Mouse (Mus musculus): Measurements from ENCODE around the gene Bmp6. TPM values are rescaled to one million over a fixed set of nuclear protein-coding genes. Genes with fewer than 3 reads are reported as not detected.

Bmp6 gene
- polyA plus RNA-seq, 1 experiment, result 63.5 TPM

DNA sequence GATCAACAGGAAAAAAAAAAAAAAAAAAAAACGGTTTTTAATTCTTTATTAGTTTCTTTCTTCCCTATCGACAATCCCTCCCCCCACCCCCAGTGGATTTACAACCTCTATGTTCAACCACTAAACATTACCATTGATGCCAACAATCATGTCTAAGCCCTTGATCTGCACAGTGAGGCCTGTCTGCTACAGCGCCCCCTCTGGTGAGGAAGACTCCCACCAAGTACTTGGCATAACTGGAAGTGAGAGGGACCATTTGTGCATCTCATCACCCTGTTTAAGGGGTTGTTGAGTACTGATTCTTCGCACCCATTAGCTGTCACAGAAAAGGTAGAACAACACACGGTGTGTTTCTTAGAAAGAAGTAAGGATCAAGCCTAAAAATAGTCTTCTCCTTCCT is 203.8 kb downstream of the Bmp6 start:
- WGBS, result 77% methylated on average over 5 of the region's 5 CpGs
- TF ChIP-seq POLR2A (IDR thresholded peaks at IDR 0.05; ENCODE audit: low read depth, low read length), result no peak
- TF ChIP-seq CTCF (conservative IDR thresholded peaks at IDR 0.05; ENCODE audit: insufficient read depth, insufficient read length, low read depth, low read length), result no peak

More for the DNA sequence above, 203.8 kb downstream of the Bmp6 start:
- Histone ChIP-seq H3K4me1 (ENCODE audit: control insufficient read depth, insufficient read depth, low read length) (no peaks in the 10 kb centered on the region), H3K27ac (ENCODE audit: insufficient read depth, low read depth, low read length) (no peak overlapping the region), H3K36me3 (ENCODE audit: control insufficient read depth, insufficient read depth, low read length) (no peaks in the 10 kb centered on the region), H3K27me3 (replicated peaks; ENCODE audit: control insufficient read depth, insufficient read depth, low read length) (no peaks in the 10 kb centered on the region), H3K4me3 (ENCODE audit: insufficient read depth, low read depth, low read length) (no peak overlapping the region)
- DNase-seq, result no peak

Other genes starting within 250 kb of the Bmp6 start
- gene Dsp, start 193.8 kb upstream of the Bmp6 start, polyA plus RNA-seq (2012; rRNA removed), result 4.5 and 5.1 TPM in 2 replicates
- gene Snrnp48, start 140.2 kb upstream of the Bmp6 start, polyA plus RNA-seq (2012; rRNA removed), result 18.8 and 21.1 TPM in 2 replicates
- gene Txndc5, start 183.7 kb downstream of the Bmp6 start, polyA plus RNA-seq (2012; rRNA removed), result 91.3 and 109 TPM in 2 replicates